Mouse (Mus musculus) E14TG2a.4 (cell line): Measurements from ENCODE around the gene Snx10.
A peak's percentile ranks its signal among the peaks of the same experiment; 100 is the strongest.

Experiments used
- H3K27me3 ChIP-seq: 2 replicates; pipeline ENCODE4 v1.6.1; 2014; ENCODE audit warnings: low read length, control low read depth; ENCODE audit not compliant: insufficient read depth
- H3K36me3 ChIP-seq: 2 replicates; pipeline ENCODE4 v1.6.1; 2014; ENCODE audit warnings: low read length, control low read depth; ENCODE audit not compliant: insufficient read depth
- H3K4me1 ChIP-seq: replicated peaks from 2 replicates; pipeline ENCODE4 v1.6.1; 2014; ENCODE audit warnings: low read depth, low read length, control low read depth
- H3K4me3 ChIP-seq: replicated peaks from 2 replicates; pipeline ENCODE4 v1.5.1; 2014; ENCODE audit warnings: mild to moderate bottlenecking, low read length
- H3K9me3 ChIP-seq: 2 replicates; pipeline ENCODE4 v1.6.1; 2014; ENCODE audit warnings: low read length, control low read depth
- CTCF ChIP-seq: conservative IDR thresholded peaks from 2 replicates; pipeline ENCODE4 v1.5.1; 2014; ENCODE audit warnings: low read length
- NANOG ChIP-seq: IDR thresholded peaks from 2 replicates; pipeline ENCODE4 v1.6.1; 2014; ENCODE audit warnings: borderline replicate concordance, low read length, mixed read lengths
- POU5F1 ChIP-seq: IDR thresholded peaks from 2 replicates; pipeline ENCODE4 v1.6.1; 2014; ENCODE audit warnings: low read length, borderline replicate concordance

Snx10 gene

DNA sequence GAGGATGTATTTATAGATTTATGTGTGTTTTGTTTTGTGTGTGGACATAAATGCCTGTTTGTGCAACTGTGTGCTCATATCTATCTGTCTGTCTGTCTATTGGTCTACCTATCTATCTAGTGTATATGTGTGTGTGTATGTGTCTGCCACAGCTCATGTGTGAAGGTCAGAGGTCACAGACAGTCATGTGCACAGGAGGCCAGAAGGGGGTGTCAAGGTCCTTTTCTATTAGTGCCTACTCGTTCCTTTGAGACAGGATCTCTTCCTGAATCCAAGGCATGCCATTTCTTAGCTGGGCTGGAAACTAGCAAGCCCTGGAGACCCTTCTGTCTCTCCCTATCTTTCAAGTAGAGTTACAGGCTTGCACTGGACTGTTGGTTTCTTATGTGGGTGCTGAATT is 78.6 kb downstream of the Snx10 start:
- Histone ChIP-seq H3K4me3 (no peak overlapping the region), H3K4me1 (peaks cover 6% of the 10 kb centered on the region; the same call in 1 of the 2 replicates), H3K27me3 (peaks cover 5% of the 10 kb centered on the region; the same call in 1 of the 2 replicates), H3K36me3 (no peaks in the 10 kb centered on the region), H3K9me3 (no peaks in the 10 kb centered on the region)
- TF ChIP-seq CTCF (no peak), POU5F1 (no peak), NANOG (no peak)

DNA sequence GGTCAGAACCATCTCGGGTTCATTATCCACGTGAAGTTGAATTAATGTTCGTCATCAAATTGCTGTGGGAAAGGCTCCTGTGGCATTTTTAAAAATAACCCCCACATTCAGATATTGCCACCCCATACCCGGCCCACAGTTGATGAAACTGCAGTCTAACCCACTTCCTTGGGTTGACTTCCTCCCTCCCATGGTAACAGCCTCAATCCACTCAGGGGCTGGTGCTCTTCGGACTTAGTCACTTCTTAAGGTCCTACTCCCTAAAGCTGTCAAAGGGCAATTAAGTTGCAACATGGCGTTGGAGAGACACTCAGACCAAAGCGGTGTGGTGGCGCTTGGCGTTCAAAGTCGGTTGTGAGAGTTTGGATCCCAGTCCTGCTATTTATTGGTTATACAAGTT is 80.0 kb downstream of the Snx10 start:
- TF ChIP-seq CTCF (no peak), NANOG (no peak), POU5F1 (no peak)
- no peak overlapping the region for H3K4me3 ChIP-seq
- H3K9me3 ChIP-seq = no peaks in the 10 kb centered on the region
- H3K36me3 ChIP-seq = no peaks in the 10 kb centered on the region
- H3K4me1 ChIP-seq = peaks cover 6% of the 10 kb centered on the region; the same call in 1 of the 2 replicates
- peaks cover 5% of the 10 kb centered on the region; the same call in 1 of the 2 replicates for H3K27me3 ChIP-seq

- no peaks in the 10 kb centered on the region for H3K36me3 ChIP-seq
- H3K9me3 ChIP-seq = no peaks in the 10 kb centered on the region
- no peak for TF ChIP-seq POU5F1
- TF ChIP-seq NANOG = no peak
- no peak for TF ChIP-seq CTCF
- H3K4me1 ChIP-seq = no peaks in the 10 kb centered on the region
- peaks cover 22% of the 10 kb centered on the region for H3K27me3 ChIP-seq
- H3K4me3 ChIP-seq = no peak overlapping the region
Measured at GRCm38 (mm10) chr6:51606245-51606644, 82.5 kb downstream of the Snx10 start.

- H3K27me3 ChIP-seq = peaks cover 27% of the 10 kb centered on the region
- peaks cover 1% of the 10 kb centered on the region for H3K4me1 ChIP-seq
- no peaks in the 10 kb centered on the region for H3K36me3 ChIP-seq
- TF ChIP-seq NANOG (no peak), CTCF (no peak), POU5F1 (no peak)
- H3K9me3 ChIP-seq = no peaks in the 10 kb centered on the region
- no peak overlapping the region for H3K4me3 ChIP-seq
Measured at GRCm38 (mm10) chr6:51606803-51607202, 83.1 kb downstream of the Snx10 start.

- H3K4me1 ChIP-seq = peaks cover 23% of the 10 kb centered on the region
- H3K36me3 ChIP-seq = no peaks in the 10 kb centered on the region
- no peak overlapping the region for H3K4me3 ChIP-seq
- H3K27me3 ChIP-seq = peaks cover 52% of the 10 kb centered on the region
- no peaks in the 10 kb centered on the region for H3K9me3 ChIP-seq
- TF ChIP-seq CTCF (no peak), NANOG (no peak), POU5F1 (no peak)
Measured at GRCm38 (mm10) chr6:51611621-51612020, 87.9 kb downstream of the Snx10 start.

DNA sequence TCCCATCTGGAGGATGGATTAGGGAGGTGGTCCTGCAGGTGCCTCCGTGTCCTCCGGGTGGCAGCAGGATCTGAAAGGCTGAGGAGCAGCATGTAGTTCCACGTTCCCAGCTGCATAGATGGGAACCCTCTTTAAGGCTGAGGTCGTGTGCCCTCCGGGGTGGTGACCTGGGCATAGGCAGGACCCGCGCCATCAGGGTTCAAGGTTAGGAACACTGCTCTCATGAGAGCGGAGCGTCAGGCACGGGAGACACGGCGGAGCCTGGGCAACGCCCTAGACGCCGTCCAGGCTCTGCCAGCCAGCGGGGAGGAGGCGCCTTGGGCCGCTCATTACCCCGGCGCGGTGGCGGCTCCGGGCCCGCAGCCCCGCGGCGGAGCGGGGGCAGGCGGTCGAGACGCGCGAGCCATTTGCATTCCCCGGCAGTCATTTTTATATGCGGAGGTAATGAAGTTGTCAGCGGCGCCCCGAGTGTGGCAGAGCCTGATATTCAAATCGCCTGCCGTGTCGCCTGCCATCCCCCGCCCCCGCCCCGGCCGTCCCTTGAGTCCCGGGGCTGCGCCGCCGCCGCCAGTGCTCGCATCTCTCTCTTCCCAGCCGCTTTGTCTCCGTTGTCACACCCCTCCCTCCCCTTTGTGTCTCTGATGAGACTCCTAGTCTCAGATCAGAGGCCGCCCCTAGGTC is 88.8 kb downstream of the Snx10 start:
- Histone ChIP-seq H3K4me1 (peaks cover 23% of the 10 kb centered on the region), H3K36me3 (no peaks in the 10 kb centered on the region), H3K9me3 (no peaks in the 10 kb centered on the region), H3K4me3 (peak overlapping the region; percentile 84), H3K27me3 (peaks cover 50% of the 10 kb centered on the region)
- TF ChIP-seq NANOG (no peak), CTCF (peak; percentile 37)

DNA sequence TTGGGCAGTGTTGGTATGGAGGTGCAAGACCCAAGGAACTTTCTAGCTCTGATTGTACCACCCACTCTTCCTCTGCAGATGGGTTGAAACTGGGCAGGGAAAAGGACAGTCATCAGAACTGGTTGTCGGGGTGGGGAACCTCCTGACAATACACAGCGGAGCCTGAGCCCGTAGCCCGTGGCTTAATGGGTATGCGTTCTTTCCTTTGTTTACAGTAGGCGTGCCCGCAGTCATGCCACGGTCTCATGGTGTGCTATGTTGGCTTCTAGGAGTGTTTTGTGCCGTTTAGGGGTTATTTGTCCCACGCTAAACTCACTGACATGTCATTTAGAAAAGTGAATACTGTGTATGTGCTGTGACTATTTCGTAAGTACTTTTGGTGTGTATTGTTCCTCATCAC is 90.0 kb downstream of the Snx10 start:
- no peaks in the 10 kb centered on the region for H3K9me3 ChIP-seq
- peaks cover 23% of the 10 kb centered on the region for H3K4me1 ChIP-seq
- H3K27me3 ChIP-seq = peaks cover 50% of the 10 kb centered on the region
- no peaks in the 10 kb centered on the region for H3K36me3 ChIP-seq
- TF ChIP-seq NANOG (no peak), POU5F1 (no peak), CTCF (no peak)
- H3K4me3 ChIP-seq = no peak overlapping the region

DNA sequence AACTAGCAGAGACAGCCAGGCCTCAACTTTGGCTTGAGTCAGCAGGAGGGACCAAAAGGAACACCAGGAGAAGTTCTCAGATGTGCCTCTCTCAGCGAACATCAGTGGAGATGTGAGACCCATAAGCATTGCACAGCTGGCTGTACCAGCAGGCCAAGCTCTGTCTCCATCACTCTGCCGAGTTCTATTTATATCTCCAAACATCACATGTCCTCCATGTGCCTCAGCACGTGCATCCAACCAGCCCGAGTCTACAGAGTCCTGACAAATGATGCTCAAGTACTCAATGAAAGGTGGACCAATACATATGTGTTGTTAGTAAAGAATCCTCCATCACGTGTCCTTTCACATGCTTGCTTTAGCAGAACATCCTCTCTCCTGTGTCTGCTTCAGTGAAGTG is 103.1 kb downstream of the Snx10 start:
- TF ChIP-seq NANOG (no peak), POU5F1 (no peak), CTCF (no peak)
- no peaks in the 10 kb centered on the region for H3K27me3 ChIP-seq
- no peaks in the 10 kb centered on the region for H3K36me3 ChIP-seq
- H3K4me3 ChIP-seq = no peak overlapping the region
- no peaks in the 10 kb centered on the region for H3K9me3 ChIP-seq
- H3K4me1 ChIP-seq = no peaks in the 10 kb centered on the region

DNA sequence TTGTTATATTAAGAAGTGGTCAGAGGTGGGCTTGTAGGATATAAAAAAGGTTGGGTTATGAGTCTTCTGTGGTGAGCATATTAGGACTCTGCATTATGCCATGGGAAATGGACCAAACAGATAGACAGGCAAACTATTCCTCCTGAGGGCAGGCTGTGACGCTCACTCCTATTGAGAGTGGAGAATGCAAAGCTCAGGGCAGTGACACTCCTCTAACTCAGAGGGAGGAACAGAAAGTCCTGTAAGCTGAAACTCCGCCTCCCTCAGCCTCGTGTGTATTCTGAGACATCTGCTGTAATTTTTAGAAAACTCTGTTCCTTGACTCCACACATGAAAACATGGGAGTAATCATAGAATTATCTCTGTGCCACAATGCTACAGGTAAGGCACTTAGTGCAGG is 106.0 kb downstream of the Snx10 start:
- H3K36me3 ChIP-seq = no peaks in the 10 kb centered on the region
- no peaks in the 10 kb centered on the region for H3K9me3 ChIP-seq
- no peak overlapping the region for H3K4me3 ChIP-seq
- no peaks in the 10 kb centered on the region for H3K27me3 ChIP-seq
- no peak for TF ChIP-seq POU5F1
- TF ChIP-seq NANOG = no peak
- no peak for TF ChIP-seq CTCF
- H3K4me1 ChIP-seq = no peaks in the 10 kb centered on the region
